Mouse (Mus musculus) monocyte, adult 2 months (primary cell): ENCODE measurements around the gene Ccdc39.

Experiments
- DNase-seq, 2 experiments: peaks; one replicate each; pipeline ENCODE4 v3.0.0; 2022; ENCODE audit warnings: low spot score in 2 of 2, low read depth in 1 of 2

The Ccdc39 gene

DNA sequence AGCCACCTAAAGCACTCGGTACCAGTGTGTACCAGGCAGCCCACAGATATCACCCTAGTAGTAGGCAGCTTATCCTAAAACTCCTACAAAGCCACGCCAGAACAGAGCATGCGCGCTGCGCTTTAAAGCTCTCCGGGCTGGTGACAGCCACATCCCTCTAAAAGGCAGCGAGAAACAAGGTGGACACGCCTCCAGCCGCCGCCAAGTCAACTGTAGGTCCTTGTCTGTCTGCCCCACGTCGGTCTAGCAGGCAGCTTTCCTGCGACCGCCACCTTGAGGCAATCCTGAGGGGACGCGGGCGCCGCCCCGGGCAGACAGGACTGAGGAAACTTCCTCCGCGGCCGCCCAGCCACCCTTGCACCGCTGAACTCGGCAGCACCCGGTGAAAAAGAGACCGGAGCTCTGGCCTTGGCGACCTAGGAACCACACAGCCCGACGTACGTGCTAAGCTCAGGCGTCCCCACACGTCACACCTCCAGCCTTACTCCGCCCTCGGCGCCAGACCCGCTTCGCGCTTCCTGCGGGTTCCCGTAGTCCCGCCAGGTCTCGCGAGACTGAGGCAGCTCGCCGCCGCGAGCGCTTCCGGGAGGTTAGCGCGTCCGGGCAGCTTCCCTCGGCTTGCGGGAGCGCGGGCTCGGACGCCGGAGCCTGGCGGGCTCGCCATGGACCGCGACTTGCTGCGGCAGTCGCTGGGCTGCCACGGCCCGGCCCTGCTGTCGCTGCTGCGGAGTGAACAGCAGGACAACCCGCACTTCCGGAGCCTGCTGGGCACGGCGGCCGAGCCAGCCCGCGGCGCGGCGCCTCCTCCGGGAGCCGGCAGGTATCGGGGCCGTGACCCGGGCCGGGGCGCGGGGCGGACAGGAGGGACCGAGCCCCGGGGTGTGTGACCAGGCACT is 44.2 kb downstream of the Ccdc39 start, which contains the start of gene Ttc14:
Gene Ttc14, plus strand, starts transcription at position 216 of the 896 bp plus-strand sequence.
- peak; percentile 90 to 95 for DNase-seq

DNA sequence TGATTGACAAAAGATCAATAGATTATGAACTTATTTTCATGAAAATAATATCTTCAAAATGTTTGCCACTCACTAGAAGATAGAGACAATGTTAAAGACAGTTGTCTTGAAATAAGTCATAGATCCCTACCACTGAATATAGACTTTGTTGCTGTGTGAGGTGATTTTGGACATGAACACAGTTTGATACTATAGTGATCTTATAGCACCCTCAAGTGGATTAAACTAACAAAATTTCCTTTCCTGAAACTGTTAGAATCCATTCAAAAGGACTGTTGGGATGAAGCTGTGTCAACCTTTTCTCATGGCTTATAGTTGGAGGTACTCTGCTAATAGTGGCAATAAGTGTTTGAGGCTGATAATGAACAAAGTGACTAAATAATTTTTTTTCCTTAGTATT is 53.1 kb downstream of the Ccdc39 start:
- DNase-seq, result no peak
